In the genomic region with DNA sequence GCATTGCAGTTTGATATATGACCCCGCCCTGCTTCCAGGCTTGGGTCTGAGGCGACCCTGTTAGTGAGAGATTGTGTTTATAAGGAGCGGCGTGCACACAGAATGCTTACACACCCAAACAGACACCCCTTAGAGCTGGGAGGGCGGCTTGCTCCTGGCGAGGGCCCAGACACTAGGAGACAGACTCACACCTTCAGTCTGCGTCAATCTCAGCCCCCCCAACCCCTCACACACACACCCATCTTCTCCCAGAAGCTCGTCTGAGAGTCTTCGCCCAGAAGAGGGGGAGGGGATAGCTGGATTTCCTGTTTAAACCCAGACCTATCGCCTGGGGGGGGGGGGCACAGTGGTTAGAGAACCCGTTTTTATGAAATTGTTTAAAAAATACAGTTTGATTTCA, we compare ENCODE assay signal across 10 mouse cellular contexts. TPM values are rescaled to one million over a fixed set of nuclear protein-coding genes. Genes with fewer than 3 reads are reported as not detected.
DNase-seq lines count a peak whose midpoint lies in the region; ATAC-seq lines count a peak whose summit lies in the region.
"Had no signal": no experiment of that assay in that cellular context is flagged by ENCODE, and none has a peak within 500 bp of the region (broad histone marks: within the 10 kb centered on the region; RNA-seq: fewer than 3 reads in every experiment).

No protein-coding gene starts in this region.

- no peak overlapping the region for H3K9ac ChIP-seq in forebrain, embryonic 14.5 days (ENCODE audit: low read length)
- H3K9ac ChIP-seq in forebrain, embryonic 15.5 days (replicated peaks) = no peak overlapping the region
- no peak overlapping the region for H3K9ac ChIP-seq in liver, embryonic 11.5 days (ENCODE audit: low read depth, low read length)
- no peak overlapping the region for H3K9ac ChIP-seq in intestine, embryonic 15.5 days
- peak overlapping the region; percentile 99 for H3K9ac ChIP-seq in neural tube, embryonic 13.5 days

- WGBS in forebrain, embryonic 14.5 days = 1% methylated on average over 10 of the region's 11 CpGs
- WGBS in forebrain, embryonic 15.5 days = under 1% methylated on average over 11 of the region's 11 CpGs
- WGBS in liver, embryonic 11.5 days = 4% methylated on average over 11 of the region's 11 CpGs
- 5% methylated on average over 10 of the region's 11 CpGs for WGBS in intestine, embryonic 15.5 days
- WGBS in neural tube, embryonic 13.5 days = under 1% methylated on average over 11 of the region's 11 CpGs

- no peaks in the 10 kb centered on the region for H3K9me3 ChIP-seq in forebrain, embryonic 14.5 days (replicated peaks; ENCODE audit: control insufficient read depth, low read length)
- no peaks in the 10 kb centered on the region for H3K9me3 ChIP-seq in forebrain, embryonic 15.5 days
- H3K9me3 ChIP-seq in liver, embryonic 11.5 days (ENCODE audit: control insufficient read depth, low read length) = no peaks in the 10 kb centered on the region
- no peaks in the 10 kb centered on the region for H3K9me3 ChIP-seq in intestine, embryonic 15.5 days
- H3K9me3 ChIP-seq in neural tube, embryonic 13.5 days = no peaks in the 10 kb centered on the region
- H3K9me3 ChIP-seq: midbrain, embryonic 12.5 days had no signal

- no peaks in the 10 kb centered on the region for H3K36me3 ChIP-seq in forebrain, embryonic 14.5 days (ENCODE audit: control insufficient read depth, insufficient read depth, low read length)
- H3K36me3 ChIP-seq in forebrain, embryonic 15.5 days = no peaks in the 10 kb centered on the region
- no peaks in the 10 kb centered on the region for H3K36me3 ChIP-seq in liver, embryonic 11.5 days (ENCODE audit: control insufficient read depth, insufficient read depth, low read length)
- H3K36me3 ChIP-seq in intestine, embryonic 15.5 days = no peaks in the 10 kb centered on the region
- H3K36me3 ChIP-seq in neural tube, embryonic 13.5 days = no peaks in the 10 kb centered on the region
- H3K36me3 ChIP-seq: midbrain, embryonic 12.5 days had no signal

- H3K4me1 ChIP-seq in forebrain, embryonic 14.5 days (ENCODE audit: control insufficient read depth, insufficient read depth, low read length) = peaks cover 7% of the 10 kb centered on the region; the same call in 1 of the 2 replicates
- H3K4me1 ChIP-seq in forebrain, embryonic 15.5 days = peaks cover 9% of the 10 kb centered on the region
- H3K4me1 ChIP-seq in liver, embryonic 11.5 days (replicated peaks; ENCODE audit: control insufficient read depth, insufficient read depth, low read length) = peaks cover 7% of the 10 kb centered on the region; the same call in 1 of the 2 replicates
- peaks cover 23% of the 10 kb centered on the region; the same call in 1 of the 2 replicates for H3K4me1 ChIP-seq in intestine, embryonic 15.5 days (replicated peaks)
- H3K4me1 ChIP-seq in neural tube, embryonic 13.5 days (replicated peaks) = peaks cover 90% of the 10 kb centered on the region

- H3K27ac ChIP-seq in forebrain, embryonic 14.5 days (ENCODE audit: low read depth, low read length) = no peak overlapping the region
- no peak overlapping the region for H3K27ac ChIP-seq in forebrain, embryonic 15.5 days (replicated peaks)
- no peak overlapping the region for H3K27ac ChIP-seq in liver, embryonic 11.5 days (ENCODE audit: low read depth, low read length)
- H3K27ac ChIP-seq in intestine, embryonic 15.5 days = peak overlapping the region; percentile 85
- peak overlapping the region; percentile 100 for H3K27ac ChIP-seq in neural tube, embryonic 13.5 days (replicated peaks)
- H3K27ac ChIP-seq: midbrain, embryonic 12.5 days had no signal

- no peak overlapping the region for H3K4me3 ChIP-seq in forebrain, embryonic 14.5 days (ENCODE audit: low read depth, low read length)
- no peak overlapping the region for H3K4me3 ChIP-seq in forebrain, embryonic 15.5 days
- H3K4me3 ChIP-seq in liver, embryonic 11.5 days (ENCODE audit: low read depth, low read length) = no peak overlapping the region; the same call in 1 of the 2 replicates
- H3K4me3 ChIP-seq in intestine, embryonic 15.5 days (replicated peaks) = peak overlapping the region; percentile 44
- peak overlapping the region; percentile 78 for H3K4me3 ChIP-seq in neural tube, embryonic 13.5 days

- no peak overlapping the region for H3K4me2 ChIP-seq in forebrain, embryonic 14.5 days (ENCODE audit: low read length)
- H3K4me2 ChIP-seq in forebrain, embryonic 15.5 days (replicated peaks) = no peak overlapping the region
- H3K4me2 ChIP-seq in liver, embryonic 11.5 days = peak overlapping the region; percentile 71
- peak overlapping the region; percentile 73 for H3K4me2 ChIP-seq in intestine, embryonic 15.5 days (replicated peaks)
- peak overlapping the region; percentile 91 for H3K4me2 ChIP-seq in neural tube, embryonic 13.5 days

- ATAC-seq in forebrain, embryonic 14.5 days = peak; percentile 50; the same call in 1 of the 2 replicates
- ATAC-seq in forebrain, embryonic 15.5 days (replicated peaks) = no peak
- 0 out of 2 replicates have a peak, but pooled peaks have one; percentile 13 for ATAC-seq in liver, embryonic 11.5 days (replicated peaks; ENCODE audit: low FRiP score)
- ATAC-seq in intestine, embryonic 15.5 days = peak; percentile 27
- peak; percentile 34 for ATAC-seq in neural tube, embryonic 13.5 days (ENCODE audit: low read depth)

- DNase-seq in forebrain, embryonic 14.5 days (ENCODE audit: low spot score) = no peak
- DNase-seq in liver, embryonic 11.5 days (ENCODE audit: low spot score) = no peak
- DNase-seq in liver = no peak
- DNase-seq in frontal cortex, postnatal 10 days (ENCODE audit: low spot score in 2 of 2) = no peak
- no peak for DNase-seq in spleen, postnatal 4 days (ENCODE audit: low spot score in 2 of 2)
- DNase-seq: right cerebral cortex, postnatal 4 days had no signal

- peaks cover 100% of the 10 kb centered on the region for H3K27me3 ChIP-seq in forebrain, embryonic 14.5 days (replicated peaks; ENCODE audit: control insufficient read depth, insufficient read depth, low read length)
- peaks cover 100% of the 10 kb centered on the region for H3K27me3 ChIP-seq in forebrain, embryonic 15.5 days
- H3K27me3 ChIP-seq in liver, embryonic 11.5 days (replicated peaks; ENCODE audit: control insufficient read depth, insufficient read depth, low read length) = peaks cover 99% of the 10 kb centered on the region
- H3K27me3 ChIP-seq in intestine, embryonic 15.5 days (replicated peaks) = peaks cover 91% of the 10 kb centered on the region
- H3K27me3 ChIP-seq in neural tube, embryonic 13.5 days = no peaks in the 10 kb centered on the region

RNA-seq across cellular contexts. Expression of a gene that starts 1.9 kb away (rescaled TPM):
- polyA plus RNA-seq in forebrain, embryonic 14.5 days (2014; fragmentation: Nextera tagmentation; extraction: Ambion mirVana) = not detected in 2 replicates
- polyA plus RNA-seq in forebrain, embryonic 15.5 days (2015; fragmentation: Nextera tagmentation; extraction: Ambion mirVana) = not detected in 2 replicates
- 1.3 and 1.5 TPM in 2 replicates for polyA plus RNA-seq in liver, embryonic 11.5 days (2014; fragmentation: Nextera tagmentation; extraction: Ambion mirVana)
- 5.7 and 6.1 TPM in 2 replicates for polyA plus RNA-seq in intestine, embryonic 15.5 days (2015; fragmentation: Nextera tagmentation; extraction: Ambion mirVana)
- polyA plus RNA-seq in neural tube, embryonic 13.5 days (2015; fragmentation: Nextera tagmentation; extraction: Ambion mirVana) = 46.8 and 51.1 TPM in 2 replicates
- polyA plus RNA-seq: midbrain, embryonic 12.5 days had no signal

RNA-seq across cellular contexts. Expression of a gene that starts 9.5 kb away (rescaled TPM):
- not detected in 2 replicates for polyA plus RNA-seq in forebrain, embryonic 14.5 days (2014; fragmentation: Nextera tagmentation; extraction: Ambion mirVana)
- polyA plus RNA-seq in forebrain, embryonic 15.5 days (2015; fragmentation: Nextera tagmentation; extraction: Ambion mirVana) = not detected in 2 replicates
- polyA plus RNA-seq in liver, embryonic 11.5 days (2014; fragmentation: Nextera tagmentation; extraction: Ambion mirVana) = 1.3 and 1.9 TPM in 2 replicates
- polyA plus RNA-seq in intestine, embryonic 15.5 days (2015; fragmentation: Nextera tagmentation; extraction: Ambion mirVana) = 6.2 and 7.0 TPM in 2 replicates
- polyA plus RNA-seq in neural tube, embryonic 13.5 days (2015; fragmentation: Nextera tagmentation; extraction: Ambion mirVana) = 75.8 and 85.5 TPM in 2 replicates
- polyA plus RNA-seq: midbrain, embryonic 12.5 days had no signal

RNA-seq across cellular contexts. Expression of a gene that starts 18.8 kb away (rescaled TPM):
- not detected in 2 replicates for polyA plus RNA-seq in forebrain, embryonic 14.5 days (2014; fragmentation: Nextera tagmentation; extraction: Ambion mirVana)
- not detected in 2 replicates for polyA plus RNA-seq in forebrain, embryonic 15.5 days (2015; fragmentation: Nextera tagmentation; extraction: Ambion mirVana)
- polyA plus RNA-seq in liver, embryonic 11.5 days (2014; fragmentation: Nextera tagmentation; extraction: Ambion mirVana) = 5.9 and 6.2 TPM in 2 replicates
- polyA plus RNA-seq in intestine, embryonic 15.5 days (2015; fragmentation: Nextera tagmentation; extraction: Ambion mirVana) = 9.5 and 10.6 TPM in 2 replicates
- 40.2 and 49.9 TPM in 2 replicates for polyA plus RNA-seq in neural tube, embryonic 13.5 days (2015; fragmentation: Nextera tagmentation; extraction: Ambion mirVana)

RNA-seq across cellular contexts. Expression of a gene that starts 23.7 kb away (rescaled TPM):
- not detected in 2 replicates for polyA plus RNA-seq in forebrain, embryonic 14.5 days (2014; fragmentation: Nextera tagmentation; extraction: Ambion mirVana)
- not detected in 2 replicates for polyA plus RNA-seq in forebrain, embryonic 15.5 days (2015; fragmentation: Nextera tagmentation; extraction: Ambion mirVana)
- 0.22 and 0.49 TPM in 2 replicates for polyA plus RNA-seq in liver, embryonic 11.5 days (2014; fragmentation: Nextera tagmentation; extraction: Ambion mirVana)
- polyA plus RNA-seq in intestine, embryonic 15.5 days (2015; fragmentation: Nextera tagmentation; extraction: Ambion mirVana) = 1.3 and 1.4 TPM in 2 replicates
- polyA plus RNA-seq in neural tube, embryonic 13.5 days (2015; fragmentation: Nextera tagmentation; extraction: Ambion mirVana) = 40.9 and 43.4 TPM in 2 replicates
- polyA plus RNA-seq: midbrain, embryonic 12.5 days had no signal

RNA-seq across cellular contexts. Expression of a gene that starts 32.7 kb away (rescaled TPM):
- polyA plus RNA-seq in forebrain, embryonic 14.5 days (2014; fragmentation: Nextera tagmentation; extraction: Ambion mirVana) = not detected in 2 replicates
- not detected in 2 replicates for polyA plus RNA-seq in forebrain, embryonic 15.5 days (2015; fragmentation: Nextera tagmentation; extraction: Ambion mirVana)
- polyA plus RNA-seq in liver, embryonic 11.5 days (2014; fragmentation: Nextera tagmentation; extraction: Ambion mirVana) = 4.1 and 5.3 TPM in 2 replicates
- polyA plus RNA-seq in intestine, embryonic 15.5 days (2015; fragmentation: Nextera tagmentation; extraction: Ambion mirVana) = 7.7 and 10.1 TPM in 2 replicates
- 18.8 and 32.2 TPM in 2 replicates for polyA plus RNA-seq in neural tube, embryonic 13.5 days (2015; fragmentation: Nextera tagmentation; extraction: Ambion mirVana)
- polyA plus RNA-seq: midbrain, embryonic 12.5 days had no signal

Comparison
In these comparisons a context has a peak if more than half of its experiments do, and no peak if none do; other contexts are left out.
1. H3K27ac ChIP-seq: peak in intestine, embryonic 15.5 days (single experiment) and neural tube, embryonic 13.5 days (single experiment); none in forebrain, embryonic 14.5 days (single experiment), forebrain, embryonic 15.5 days (single experiment) and liver, embryonic 11.5 days (single experiment).
2. H3K4me2 ChIP-seq: peak in liver, embryonic 11.5 days (single experiment), intestine, embryonic 15.5 days (single experiment) and neural tube, embryonic 13.5 days (single experiment); none in forebrain, embryonic 14.5 days (single experiment) and forebrain, embryonic 15.5 days (single experiment).
3. H3K4me3 ChIP-seq: peak in intestine, embryonic 15.5 days (single experiment) and neural tube, embryonic 13.5 days (single experiment); none in forebrain, embryonic 14.5 days (single experiment), forebrain, embryonic 15.5 days (single experiment) and liver, embryonic 11.5 days (single experiment).